Mouse (Mus musculus): ENCODE results near the gene Tenm4. TPM values are rescaled to one million over a fixed set of nuclear protein-coding genes. Genes with fewer than 3 reads are reported as not detected.

Tenm4 gene
- polyA plus RNA-seq, 2 experiments, result 12.7 to 37.4 TPM

DNA sequence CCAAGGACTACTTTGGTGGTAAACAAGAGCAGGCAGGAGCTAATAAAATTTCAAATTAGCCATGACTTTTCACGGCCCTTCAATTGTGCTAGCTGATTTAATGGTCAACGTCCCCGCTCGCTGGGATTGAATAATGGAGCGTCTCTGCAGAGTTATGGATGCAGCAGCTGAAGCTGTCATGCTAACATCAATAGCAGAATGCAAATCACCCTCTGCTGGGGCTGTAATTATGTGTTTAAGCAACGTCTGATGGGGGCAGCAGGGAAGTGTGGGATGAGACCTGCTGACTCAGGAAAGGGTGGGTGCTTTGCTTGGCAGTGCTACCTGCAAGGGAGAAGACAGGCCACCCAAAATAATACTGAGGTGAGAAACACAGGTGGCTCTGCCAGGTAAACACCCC, 649.3 kb downstream of the Tenm4 start:
- ATAC-seq (ENCODE audit: low FRiP score, low read depth) (no peak), DNase-seq (ENCODE audit: low spot score) (no peak)
- no peak overlapping the region for H3K4me2 ChIP-seq (replicated peaks; ENCODE audit: low read depth, low read length, severe bottlenecking)
- H3K9ac ChIP-seq (ENCODE audit: low read depth, low read length, severe bottlenecking), result no peak overlapping the region
- H3K4me1 ChIP-seq (ENCODE audit: control insufficient read depth, insufficient read depth, low read length), result peaks cover 10% of the 10 kb centered on the region; the same call in 1 of the 2 replicates
- no peaks in the 10 kb centered on the region for H3K9me3 ChIP-seq (ENCODE audit: control insufficient read depth, low read length)
- H3K4me3 ChIP-seq (replicated peaks; ENCODE audit: low read length), result no peak overlapping the region
- WGBS, result 20% methylated on average over 6 of the region's 6 CpGs
- H3K27me3 ChIP-seq (ENCODE audit: control insufficient read depth, insufficient read depth, low read length), result no peaks in the 10 kb centered on the region
- H3K36me3 ChIP-seq (ENCODE audit: control insufficient read depth, insufficient read depth, low read length), result peaks cover 14% of the 10 kb centered on the region
- no peak for TF ChIP-seq POLR2A (IDR thresholded peaks at IDR 0.05; ENCODE audit: borderline replicate concordance, extremely low read depth, insufficient read depth, insufficient read length)
- no peak overlapping the region for H3K27ac ChIP-seq (replicated peaks; ENCODE audit: low read depth, low read length)

GRCm38 (mm10) chr7:96826101-96826500, 655.1 kb downstream of the Tenm4 start:
- no peak for DNase-seq (ENCODE audit: low spot score)
- Histone ChIP-seq H3K4me3 (replicated peaks; ENCODE audit: low read length) (no peak overlapping the region), H3K9ac (ENCODE audit: low read depth, low read length, severe bottlenecking) (no peak overlapping the region), H3K27me3 (ENCODE audit: control insufficient read depth, insufficient read depth, low read length) (no peaks in the 10 kb centered on the region), H3K27ac (replicated peaks; ENCODE audit: low read depth, low read length) (no peak overlapping the region), H3K4me2 (replicated peaks; ENCODE audit: low read depth, low read length, severe bottlenecking) (no peak overlapping the region), H3K9me3 (ENCODE audit: control insufficient read depth, low read length) (0 out of 2 replicates have a peak, but pooled peaks cover 4% of the 10 kb centered on the region), H3K4me1 (ENCODE audit: control insufficient read depth, insufficient read depth, low read length) (no peaks in the 10 kb centered on the region), H3K36me3 (ENCODE audit: control insufficient read depth, insufficient read depth, low read length) (peaks cover 8% of the 10 kb centered on the region)
- 88% methylated on average over 6 of the region's 6 CpGs for WGBS
- no peak for TF ChIP-seq POLR2A (IDR thresholded peaks at IDR 0.05; ENCODE audit: borderline replicate concordance, extremely low read depth, insufficient read depth, insufficient read length)
- ATAC-seq (ENCODE audit: low FRiP score, low read depth), result no peak

- Histone ChIP-seq H3K4me2 (replicated peaks; ENCODE audit: low read depth, low read length, severe bottlenecking) (no peak overlapping the region), H3K27me3 (ENCODE audit: control insufficient read depth, insufficient read depth, low read length) (no peaks in the 10 kb centered on the region), H3K4me1 (ENCODE audit: control insufficient read depth, insufficient read depth, low read length) (no peaks in the 10 kb centered on the region), H3K36me3 (ENCODE audit: control insufficient read depth, insufficient read depth, low read length) (peaks cover 8% of the 10 kb centered on the region), H3K27ac (replicated peaks; ENCODE audit: low read depth, low read length) (no peak overlapping the region), H3K4me3 (replicated peaks; ENCODE audit: low read length) (no peak overlapping the region), H3K9me3 (ENCODE audit: control insufficient read depth, low read length) (0 out of 2 replicates have a peak, but pooled peaks cover 4% of the 10 kb centered on the region), H3K9ac (ENCODE audit: low read depth, low read length, severe bottlenecking) (no peak overlapping the region)
- no peak for ATAC-seq (ENCODE audit: low FRiP score, low read depth)
- TF ChIP-seq POLR2A (IDR thresholded peaks at IDR 0.05; ENCODE audit: borderline replicate concordance, extremely low read depth, insufficient read depth, insufficient read length), result no peak
- no peak for DNase-seq (ENCODE audit: low spot score)
- 90% methylated on average over 6 of the region's 6 CpGs for WGBS
These were observed 655.6 kb downstream of the Tenm4 start for GRCm38 (mm10) chr7:96826672-96827071.

- Histone ChIP-seq H3K9ac (ENCODE audit: low read depth, low read length, severe bottlenecking) (no peak overlapping the region), H3K36me3 (ENCODE audit: control insufficient read depth, insufficient read depth, low read length) (peaks cover 11% of the 10 kb centered on the region; the same call in 1 of the 2 replicates), H3K4me3 (replicated peaks; ENCODE audit: low read length) (no peak overlapping the region), H3K4me2 (replicated peaks; ENCODE audit: low read depth, low read length, severe bottlenecking) (no peak overlapping the region), H3K4me1 (ENCODE audit: control insufficient read depth, insufficient read depth, low read length) (peaks cover 11% of the 10 kb centered on the region; the same call in 1 of the 2 replicates), H3K9me3 (ENCODE audit: control insufficient read depth, low read length) (0 out of 2 replicates have a peak, but pooled peaks cover 4% of the 10 kb centered on the region), H3K27ac (replicated peaks; ENCODE audit: low read depth, low read length) (no peak overlapping the region), H3K27me3 (ENCODE audit: control insufficient read depth, insufficient read depth, low read length) (no peaks in the 10 kb centered on the region)
- 19% methylated on average over 9 of the region's 9 CpGs for WGBS
- no peak for TF ChIP-seq POLR2A (IDR thresholded peaks at IDR 0.05; ENCODE audit: borderline replicate concordance, extremely low read depth, insufficient read depth, insufficient read length)
- DNase-seq (ENCODE audit: low spot score) (no peak), ATAC-seq (ENCODE audit: low FRiP score, low read depth) (no peak)
These were observed 661.5 kb downstream of the Tenm4 start for GRCm38 (mm10) chr7:96832551-96832950.

DNA sequence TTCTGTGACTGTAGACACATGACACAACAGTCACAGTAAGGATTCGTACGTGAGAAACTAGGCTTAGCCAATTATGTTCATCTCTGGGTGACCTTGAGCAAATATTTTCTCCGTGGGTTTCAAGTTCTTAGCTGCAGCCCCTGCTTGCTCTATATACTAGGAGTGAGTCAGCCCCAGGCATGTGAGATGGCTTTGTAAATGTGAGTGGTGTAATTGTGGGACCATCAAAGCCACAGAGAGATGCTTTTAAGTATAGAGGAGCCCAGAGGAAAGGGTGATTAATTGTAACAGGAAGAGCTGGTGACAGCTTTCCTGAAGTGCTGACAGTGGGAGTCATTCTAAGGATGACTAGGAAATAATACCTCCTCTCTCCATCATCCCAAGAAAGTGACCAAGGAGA, 662.0 kb downstream of the Tenm4 start:
- ATAC-seq (ENCODE audit: low FRiP score, low read depth) (no peak), DNase-seq (ENCODE audit: low spot score) (no peak)
- Histone ChIP-seq H3K4me1 (ENCODE audit: control insufficient read depth, insufficient read depth, low read length) (peaks cover 11% of the 10 kb centered on the region; the same call in 1 of the 2 replicates), H3K4me2 (replicated peaks; ENCODE audit: low read depth, low read length, severe bottlenecking) (no peak overlapping the region), H3K36me3 (ENCODE audit: control insufficient read depth, insufficient read depth, low read length) (peaks cover 14% of the 10 kb centered on the region; the same call in 1 of the 2 replicates), H3K4me3 (replicated peaks; ENCODE audit: low read length) (no peak overlapping the region), H3K27ac (replicated peaks; ENCODE audit: low read depth, low read length) (no peak overlapping the region), H3K9me3 (ENCODE audit: control insufficient read depth, low read length) (0 out of 2 replicates have a peak, but pooled peaks cover 1% of the 10 kb centered on the region), H3K27me3 (ENCODE audit: control insufficient read depth, insufficient read depth, low read length) (no peaks in the 10 kb centered on the region), H3K9ac (ENCODE audit: low read depth, low read length, severe bottlenecking) (no peak overlapping the region)
- 42% methylated on average over 3 of the region's 3 CpGs for WGBS
- no peak for TF ChIP-seq POLR2A (IDR thresholded peaks at IDR 0.05; ENCODE audit: borderline replicate concordance, extremely low read depth, insufficient read depth, insufficient read length)

All from limb, embryonic 14.5 days (tissue).